In genomic region chr11:60351925-60352371, GRCm38 (mm10) we compare ENCODE assay signal across 8 mouse cellular contexts. TPM values are rescaled to one million over a fixed set of nuclear protein-coding genes. Genes with fewer than 3 reads are reported as not detected.
DNase-seq lines count a peak whose midpoint lies in the region; ATAC-seq and TF ChIP-seq lines count a peak whose summit lies in the region.

No protein-coding gene starts in this region.

- peak overlapping the region; percentile 89 for H3K4me2 ChIP-seq in intestine, embryonic 15.5 days (replicated peaks)
- H3K4me2 ChIP-seq in limb, embryonic 12.5 days: peak overlapping the region; percentile 98

- TF ChIP-seq CTCF in brain, embryonic 14.5 days (IDR thresholded peaks at IDR 0.05; ENCODE audit: borderline replicate concordance, extremely low read depth, insufficient read depth, insufficient read length): no peak

- no peaks in the 10 kb centered on the region for H3K36me3 ChIP-seq in intestine, embryonic 15.5 days
- no peaks in the 10 kb centered on the region for H3K36me3 ChIP-seq in limb, embryonic 12.5 days

- H3K9ac ChIP-seq in intestine, embryonic 15.5 days: peak overlapping the region; percentile 79
- H3K9ac ChIP-seq in limb, embryonic 12.5 days (replicated peaks): peak overlapping the region; percentile 72

- WGBS in intestine, embryonic 15.5 days: 20% methylated on average over 11 of the region's 11 CpGs
- 33% methylated on average over 11 of the region's 11 CpGs for WGBS in limb, embryonic 12.5 days

- DNase-seq in cerebellum, adult 11-12 months: peak; percentile 68
- peak; percentile 27 for DNase-seq in brain, embryonic 14.5 days (ENCODE audit: low read depth)
- peak; percentile 31 for DNase-seq in gastrocnemius, postnatal 10 days
- DNase-seq in naive thymus-derived CD4-positive, alpha-beta T cell, adult 2 months (ENCODE audit: low read depth): peak; percentile 26
- DNase-seq in T-cell, adult 2 months (ENCODE audit: low spot score): no peak

- H3K27ac ChIP-seq in intestine, embryonic 15.5 days: peak overlapping the region; percentile 69
- peak overlapping the region; percentile 45; the same call in 1 of the 2 replicates for H3K27ac ChIP-seq in limb, embryonic 12.5 days

- ATAC-seq in cerebellum, adult (ENCODE audit: insufficient number of reproducible peaks, low FRiP score, low TSS enrichment): no peak
- ATAC-seq in intestine, embryonic 15.5 days: no peak
- ATAC-seq in limb, embryonic 12.5 days (ENCODE audit: insufficient number of reproducible peaks, insufficient read depth, low FRiP score, low TSS enrichment, low read depth): no peak

- TF ChIP-seq POLR2A in brain, embryonic 14.5 days (IDR thresholded peaks at IDR 0.05; ENCODE audit: borderline replicate concordance, extremely low read depth, insufficient read depth, insufficient read length, poor library complexity, severe bottlenecking): no peak

- H3K9me3 ChIP-seq in intestine, embryonic 15.5 days: no peaks in the 10 kb centered on the region
- no peaks in the 10 kb centered on the region for H3K9me3 ChIP-seq in limb, embryonic 12.5 days

- H3K27me3 ChIP-seq in intestine, embryonic 15.5 days (replicated peaks): no peaks in the 10 kb centered on the region
- H3K27me3 ChIP-seq in limb, embryonic 12.5 days: no peaks in the 10 kb centered on the region

- H3K4me1 ChIP-seq in intestine, embryonic 15.5 days (replicated peaks): peaks cover 10% of the 10 kb centered on the region; the same call in 1 of the 2 replicates
- peaks cover 17% of the 10 kb centered on the region for H3K4me1 ChIP-seq in limb, embryonic 12.5 days (replicated peaks)

- H3K4me3 ChIP-seq in intestine, embryonic 15.5 days (replicated peaks): peak overlapping the region; percentile 81
- peak overlapping the region; percentile 73 for H3K4me3 ChIP-seq in limb, embryonic 12.5 days (replicated peaks)

RNA-seq across cellular contexts. Expression of gene Tom1l2, which starts 0.8 kb away (rescaled TPM):
- polyA plus RNA-seq in brain, embryonic 14.5 days (2012; rRNA removed): 69.3 and 82.1 TPM in 2 replicates
- 10 to 100 TPM; 38.6 to 45.1 TPM for total RNA-seq in gastrocnemius, postnatal 10 days (2021)
- polyA plus RNA-seq in intestine, embryonic 15.5 days (2015; fragmentation: Nextera tagmentation; extraction: Ambion mirVana): 22.3 and 27.1 TPM in 2 replicates
- polyA plus RNA-seq in limb, embryonic 12.5 days (2016; fragmentation: Nextera tagmentation; extraction: Ambion mirVana): 21.6 and 24.3 TPM in 2 replicates

RNA-seq across cellular contexts. Expression of gene Drc3, which starts 1.2 kb away (rescaled TPM):
- polyA plus RNA-seq in brain, embryonic 14.5 days (2012; rRNA removed): 6.0 and 7.1 TPM in 2 replicates
- total RNA-seq in gastrocnemius, postnatal 10 days (2021): 1 to 10 TPM; 1.3 to 1.6 TPM
- 1.9 and 2.1 TPM in 2 replicates for polyA plus RNA-seq in intestine, embryonic 15.5 days (2015; fragmentation: Nextera tagmentation; extraction: Ambion mirVana)
- 2.1 and 2.9 TPM in 2 replicates for polyA plus RNA-seq in limb, embryonic 12.5 days (2016; fragmentation: Nextera tagmentation; extraction: Ambion mirVana)
